Mouse (Mus musculus) forebrain, embryonic 12.5 days (tissue): ENCODE measurements at regions not wholly inside any gene's neighbourhood (a gene's known extent, or its start where the extent isn't known, plus 50 kb on each side); places are given as distances from the start of the nearest gene placed in this dataset.

Source experiments
- ATAC-seq: fragments of 200-750 bp; cut with Nextera tagmentation; 2 replicates; pipeline ENCODE4 v1.8.0; 2017; ENCODE audit warnings: moderate TSS enrichment; ENCODE audit not compliant: low FRiP score
- H3K27ac ChIP-seq: fragments of 300-500 bp; sonication (generic); 2 replicates; pipeline ENCODE4 v1.5.1; 2016; ENCODE audit warnings: mild to moderate bottlenecking
- H3K27me3 ChIP-seq: fragments of 300-500 bp; sonication (generic); 2 replicates; pipeline ENCODE4 v1.6.1; 2016; ENCODE audit warnings: mild to moderate bottlenecking
- H3K36me3 ChIP-seq: fragments of 300-500 bp; sonication (generic); replicated peaks from 2 replicates; pipeline ENCODE4 v1.6.1; 2016; ENCODE audit warnings: mild to moderate bottlenecking
- H3K4me1 ChIP-seq: fragments of 300-500 bp; sonication (generic); 2 replicates; pipeline ENCODE4 v1.6.1; 2016
- H3K4me2 ChIP-seq: fragments of 300-500 bp; sonication (generic); 2 replicates; pipeline ENCODE4 v1.6.1; 2016; ENCODE audit warnings: mild to moderate bottlenecking, moderate library complexity
- H3K4me3 ChIP-seq: fragments of 300-500 bp; sonication (generic); replicated peaks from 2 replicates; pipeline ENCODE4 v1.5.1; 2016; ENCODE audit warnings: mild to moderate bottlenecking
- H3K9ac ChIP-seq: fragments of 300-500 bp; sonication (generic); 2 replicates; pipeline ENCODE4 v1.6.1; 2016; ENCODE audit warnings: mild to moderate bottlenecking
- H3K9me3 ChIP-seq: fragments of 300-500 bp; sonication (generic); 2 replicates; pipeline ENCODE4 v1.6.1; 2016
- WGBS: fragments of 180-500 bp; shearing (Covaris S2); methylation state at CpG from one replicate; pipeline ENCODE4 v1.1.7; 2016; 5-methylcytosine and 5-hydroxymethylcytosine counted together

DNA sequence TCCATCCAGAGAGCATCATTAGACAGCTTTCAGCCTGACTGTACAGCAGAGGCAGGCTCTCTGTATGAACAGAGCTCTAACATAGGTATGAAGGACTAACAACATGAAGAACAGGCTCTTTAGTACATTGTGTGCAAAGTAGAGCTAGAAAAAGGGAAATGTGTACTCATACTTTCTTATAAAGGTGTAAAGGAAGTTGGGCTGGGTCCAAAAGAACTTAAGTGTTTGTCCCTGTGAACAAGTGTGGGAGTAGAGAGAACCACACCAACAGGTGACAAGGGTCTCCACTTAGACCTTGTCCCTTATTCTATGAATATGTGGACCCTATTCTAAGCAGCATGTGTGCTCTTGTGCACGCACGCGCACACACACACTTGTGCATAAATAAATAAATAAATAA lies 127.0 kb downstream of the Zfp706 start:
- no peak overlapping the region for H3K9ac ChIP-seq
- peaks cover 13% of the 10 kb centered on the region; the same call in 1 of the 2 replicates for H3K4me1 ChIP-seq
- H3K4me2 ChIP-seq = no peak overlapping the region
- ATAC-seq = no peak
- no peaks in the 10 kb centered on the region for H3K27me3 ChIP-seq
- no peaks in the 10 kb centered on the region for H3K9me3 ChIP-seq
- H3K4me3 ChIP-seq = no peak overlapping the region
- H3K36me3 ChIP-seq = no peaks in the 10 kb centered on the region
- WGBS = 97% methylated on average over 3 of the region's 3 CpGs
- H3K27ac ChIP-seq = no peak overlapping the region

GRCm38 (mm10) chr15:36879587-36879986 lies 128.0 kb downstream of the Zfp706 start:
- H3K9me3 ChIP-seq = no peaks in the 10 kb centered on the region
- no peak for ATAC-seq
- no peak overlapping the region for H3K4me2 ChIP-seq
- no peak overlapping the region for H3K27ac ChIP-seq
- H3K4me3 ChIP-seq = no peak overlapping the region
- no peaks in the 10 kb centered on the region for H3K27me3 ChIP-seq
- WGBS = 87% methylated on average over 7 of the region's 7 CpGs
- H3K9ac ChIP-seq = no peak overlapping the region
- peaks cover 13% of the 10 kb centered on the region; the same call in 1 of the 2 replicates for H3K4me1 ChIP-seq
- H3K36me3 ChIP-seq = no peaks in the 10 kb centered on the region

GRCm38 (mm10) chr15:36878960-36879359 lies 128.6 kb downstream of the Zfp706 start:
- 47% methylated on average over 5 of the region's 5 CpGs for WGBS
- H3K27ac ChIP-seq = no peak overlapping the region

GRCm38 (mm10) chr15:36878276-36878675 lies 129.3 kb downstream of the Zfp706 start:
- WGBS = 81% methylated on average over 3 of the region's 3 CpGs
- Histone ChIP-seq H3K27ac (no peak overlapping the region), H3K27me3 (no peaks in the 10 kb centered on the region), H3K4me2 (no peak overlapping the region), H3K9ac (no peak overlapping the region), H3K9me3 (no peaks in the 10 kb centered on the region), H3K4me1 (peaks cover 24% of the 10 kb centered on the region), H3K4me3 (no peak overlapping the region), H3K36me3 (no peaks in the 10 kb centered on the region)
- no peak for ATAC-seq

More at GRCm38 (mm10) chr15:36878960-36879359, 128.6 kb downstream of the Zfp706 start:
- Histone ChIP-seq H3K9me3 (no peaks in the 10 kb centered on the region), H3K4me2 (no peak overlapping the region), H3K27me3 (no peaks in the 10 kb centered on the region), H3K4me3 (no peak overlapping the region), H3K36me3 (no peaks in the 10 kb centered on the region), H3K4me1 (peaks cover 18% of the 10 kb centered on the region), H3K9ac (no peak overlapping the region)
- ATAC-seq = no peak

GRCm38 (mm10) chr15:36877501-36877900 lies 130.1 kb downstream of the Zfp706 start:
- Histone ChIP-seq H3K9me3 (no peaks in the 10 kb centered on the region), H3K9ac (no peak overlapping the region), H3K27ac (no peak overlapping the region), H3K36me3 (no peaks in the 10 kb centered on the region), H3K27me3 (no peaks in the 10 kb centered on the region), H3K4me3 (no peak overlapping the region), H3K4me2 (no peak overlapping the region), H3K4me1 (peaks cover 29% of the 10 kb centered on the region)
- no peak for ATAC-seq
- WGBS = 78% methylated on average over 7 of the region's 7 CpGs

DNA sequence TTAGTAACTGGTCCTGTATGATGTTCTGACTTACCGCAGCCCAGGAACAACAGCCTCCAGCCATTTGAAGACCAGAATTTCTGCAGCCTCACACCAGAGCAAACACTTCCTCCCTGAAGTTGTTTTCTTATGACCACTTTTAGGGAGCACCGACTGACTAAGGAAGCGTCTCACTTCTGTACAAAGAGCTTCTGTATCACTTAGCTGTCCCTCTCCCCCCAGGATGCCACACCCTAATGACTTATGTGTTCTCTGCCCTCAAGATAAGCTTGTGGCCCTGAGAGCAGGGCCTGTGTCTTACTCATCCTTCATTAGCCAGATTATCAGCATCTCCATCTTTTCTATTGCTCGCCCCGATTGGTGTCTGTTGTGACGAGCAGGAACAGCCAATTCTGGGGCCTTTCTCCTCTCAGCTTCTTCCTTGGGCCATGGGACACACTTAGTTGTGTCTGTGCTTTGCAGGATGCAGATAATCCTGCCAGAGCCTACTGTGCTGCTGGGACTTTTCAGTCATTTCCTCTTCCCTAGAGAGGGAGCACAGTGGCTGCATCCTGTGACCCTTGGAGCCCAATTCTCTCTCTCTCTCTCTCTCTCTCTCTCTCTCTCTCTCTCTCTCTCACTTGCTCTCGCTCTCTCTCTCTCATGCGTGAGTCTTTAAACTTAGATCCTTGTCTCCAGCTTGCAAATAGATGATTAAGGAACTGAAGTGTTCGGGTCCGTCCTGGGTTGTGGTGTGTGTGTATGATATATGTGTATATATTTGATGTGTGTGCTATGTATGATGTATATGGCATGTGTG lies 131.4 kb downstream of the Zfp706 start:
- peaks cover 29% of the 10 kb centered on the region for H3K4me1 ChIP-seq
- 86% methylated on average over 10 of the region's 10 CpGs for WGBS
- H3K36me3 ChIP-seq = no peaks in the 10 kb centered on the region

DNA sequence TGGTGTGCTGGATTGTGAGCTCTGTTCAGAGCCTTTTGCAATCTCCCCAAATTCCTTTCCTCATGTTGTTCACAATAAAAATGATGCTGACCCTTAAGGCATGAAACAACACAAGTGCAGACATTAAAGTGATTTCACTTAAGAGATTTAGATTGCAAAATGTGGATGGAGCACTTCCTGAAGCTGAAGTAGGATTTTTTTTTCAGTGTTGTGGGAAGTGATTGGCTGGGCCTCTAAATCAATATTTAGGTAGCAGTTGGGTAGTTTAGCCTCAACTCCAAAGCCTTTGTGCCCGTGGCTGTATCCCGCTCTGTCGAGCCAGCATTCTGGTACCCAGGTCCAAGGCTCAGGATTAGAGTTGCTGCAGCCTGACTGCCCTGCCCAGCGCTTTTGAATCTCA lies 133.0 kb downstream of the Zfp706 start:
- WGBS = 74% methylated on average over 4 of the region's 4 CpGs
- H3K4me3 ChIP-seq = no peak overlapping the region
- H3K9ac ChIP-seq = no peak overlapping the region
- H3K27ac ChIP-seq = no peak overlapping the region
- ATAC-seq = no peak
- peaks cover 29% of the 10 kb centered on the region for H3K4me1 ChIP-seq
- H3K27me3 ChIP-seq = no peaks in the 10 kb centered on the region
- no peaks in the 10 kb centered on the region for H3K36me3 ChIP-seq
- no peaks in the 10 kb centered on the region for H3K9me3 ChIP-seq
- no peak overlapping the region for H3K4me2 ChIP-seq

More for the DNA sequence above, 131.4 kb downstream of the Zfp706 start:
- H3K27ac ChIP-seq = no peak overlapping the region
- no peak overlapping the region for H3K9ac ChIP-seq
- H3K9me3 ChIP-seq = no peaks in the 10 kb centered on the region
- no peak overlapping the region for H3K4me2 ChIP-seq
- no peak overlapping the region for H3K4me3 ChIP-seq
- no peak for ATAC-seq
- no peaks in the 10 kb centered on the region for H3K27me3 ChIP-seq

DNA sequence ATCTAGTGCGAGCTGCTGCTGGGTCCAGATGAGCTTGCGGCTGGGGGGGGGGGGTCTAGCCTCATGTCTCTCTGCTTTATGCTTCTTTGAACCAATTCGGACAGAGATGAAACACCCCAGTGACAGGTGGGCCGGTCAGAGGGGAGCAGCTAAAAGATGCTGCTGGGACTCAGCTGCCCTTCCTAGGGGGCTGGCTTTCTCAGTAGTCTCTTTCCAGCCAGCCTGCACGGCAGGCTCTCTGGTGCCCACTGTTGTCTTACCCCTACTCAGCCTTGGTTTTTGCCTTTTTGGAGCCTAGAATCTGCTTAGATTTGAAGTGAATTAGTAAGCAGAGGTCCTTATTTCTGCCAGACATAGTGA lies 133.7 kb downstream of the Zfp706 start:
- no peaks in the 10 kb centered on the region for H3K27me3 ChIP-seq
- no peaks in the 10 kb centered on the region for H3K9me3 ChIP-seq
- H3K27ac ChIP-seq = peak overlapping the region; percentile 69; the same call in 1 of the 2 replicates
- no peaks in the 10 kb centered on the region for H3K36me3 ChIP-seq
- H3K4me2 ChIP-seq = no peak overlapping the region
- no peak overlapping the region for H3K4me3 ChIP-seq
- 31% methylated on average over 5 of the region's 5 CpGs for WGBS
- H3K4me1 ChIP-seq = peaks cover 24% of the 10 kb centered on the region
- H3K9ac ChIP-seq = no peak overlapping the region
- 0 out of 2 replicates have a peak, but pooled peaks have one; percentile 17 for ATAC-seq

GRCm38 (mm10) chr15:36873058-36873883 lies 134.3 kb downstream of the Zfp706 start:
- Histone ChIP-seq H3K4me2 (peak overlapping the region; percentile 19; the same call in 1 of the 2 replicates), H3K36me3 (no peaks in the 10 kb centered on the region), H3K9ac (no peak overlapping the region), H3K9me3 (no peaks in the 10 kb centered on the region), H3K27ac (peak overlapping the region; percentile 69; the same call in 1 of the 2 replicates), H3K4me3 (no peak overlapping the region), H3K27me3 (no peaks in the 10 kb centered on the region), H3K4me1 (peaks cover 20% of the 10 kb centered on the region)
- 0 out of 2 replicates have a peak, but pooled peaks have one; percentile 44 for ATAC-seq
- WGBS = 33% methylated on average over 10 of the region's 10 CpGs

DNA sequence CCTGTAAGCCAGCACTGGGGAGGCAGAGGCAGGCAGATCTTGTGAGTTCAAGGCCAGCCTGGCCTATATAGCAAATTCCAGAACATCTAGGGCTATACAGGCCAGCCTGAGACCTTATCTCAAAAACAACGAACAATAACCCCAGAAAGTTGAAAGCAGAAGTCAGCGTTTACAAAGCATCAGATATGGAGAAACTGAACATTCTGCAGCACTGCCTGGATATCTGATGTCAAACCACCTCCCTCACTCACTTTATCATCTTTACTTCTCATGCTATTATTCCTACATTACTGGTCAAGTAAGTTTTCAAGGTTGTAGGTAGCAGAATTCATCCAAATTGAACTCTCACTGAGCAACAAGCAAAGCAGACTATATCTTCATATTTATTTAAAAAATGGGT lies 135.0 kb downstream of the Zfp706 start:
- Histone ChIP-seq H3K27me3 (no peaks in the 10 kb centered on the region), H3K36me3 (no peaks in the 10 kb centered on the region), H3K9ac (no peak overlapping the region), H3K4me1 (peaks cover 17% of the 10 kb centered on the region), H3K4me2 (no peak overlapping the region), H3K4me3 (no peak overlapping the region), H3K27ac (no peak overlapping the region), H3K9me3 (no peaks in the 10 kb centered on the region)
- no peak for ATAC-seq
- WGBS = 93% methylated on average over 2 of the region's 2 CpGs

DNA sequence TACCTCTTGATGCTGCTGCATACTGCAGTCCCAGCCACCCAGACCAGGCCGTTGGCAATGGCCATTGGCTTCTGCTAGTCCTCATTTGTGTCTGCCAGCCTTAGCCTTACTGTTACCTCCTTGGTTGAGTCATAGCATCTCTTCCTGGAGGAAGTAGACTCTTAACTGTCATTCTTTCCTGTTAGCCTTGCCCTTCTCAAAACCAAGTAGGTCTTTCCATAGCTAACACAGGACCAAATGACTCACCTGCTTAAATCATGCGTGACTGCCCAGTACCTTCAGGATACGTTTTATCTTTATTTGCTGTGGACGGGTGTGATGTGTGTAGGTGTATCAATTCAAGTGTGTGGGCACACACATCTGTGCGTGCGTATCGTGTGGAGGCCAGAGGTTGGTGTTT lies 136.9 kb downstream of the Zfp706 start:
- Histone ChIP-seq H3K9ac (no peak overlapping the region), H3K4me1 (peaks cover 16% of the 10 kb centered on the region), H3K36me3 (no peaks in the 10 kb centered on the region), H3K27me3 (no peaks in the 10 kb centered on the region), H3K4me3 (no peak overlapping the region), H3K9me3 (no peaks in the 10 kb centered on the region), H3K4me2 (no peak overlapping the region), H3K27ac (no peak overlapping the region)
- no peak for ATAC-seq
- WGBS = 96% methylated on average over 7 of the region's 7 CpGs

- no peak overlapping the region for H3K9ac ChIP-seq
- no peaks in the 10 kb centered on the region for H3K27me3 ChIP-seq
- no peaks in the 10 kb centered on the region for H3K36me3 ChIP-seq
- no peak overlapping the region for H3K4me3 ChIP-seq
- H3K4me1 ChIP-seq = peaks cover 16% of the 10 kb centered on the region
- no peak overlapping the region for H3K27ac ChIP-seq
- no peak for ATAC-seq
- H3K9me3 ChIP-seq = no peaks in the 10 kb centered on the region
- 90% methylated on average over 9 of the region's 9 CpGs for WGBS
- no peak overlapping the region for H3K4me2 ChIP-seq
Measured at GRCm38 (mm10) chr15:36870094-36870493, 137.5 kb downstream of the Zfp706 start.
